Mouse (Mus musculus) right cerebral cortex, adult 2 months (tissue): ENCODE measurements around the gene Lasp1.

Source experiments
- DNase-seq, 2 experiments: peaks; one replicate each; pipeline ENCODE4 v3.0.0; 2021 to 2022; ENCODE audit warnings: low spot score in 2 of 2

Gene Lasp1

DNA sequence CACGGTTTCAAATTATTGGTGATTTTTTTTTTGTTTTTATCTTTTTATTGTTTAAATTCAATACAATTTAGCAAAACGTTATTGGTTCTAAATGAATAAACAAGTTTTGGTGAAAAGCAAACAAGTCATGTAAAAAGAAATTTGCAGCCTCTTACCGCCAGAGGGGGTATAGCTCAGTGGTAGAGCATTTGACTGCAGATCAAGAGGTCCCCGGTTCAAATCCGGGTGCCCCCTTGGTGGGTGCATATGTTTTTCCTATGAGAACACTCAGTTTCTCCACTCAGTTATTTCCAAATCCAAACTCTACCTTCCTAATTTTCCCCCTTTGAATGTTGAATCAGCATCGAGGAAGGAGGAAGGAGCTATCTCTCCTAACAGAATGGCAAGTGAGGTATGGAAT is 1.9 kb upstream of the Lasp1 start:
- DNase-seq: peak; percentile 83 to 92

DNA sequence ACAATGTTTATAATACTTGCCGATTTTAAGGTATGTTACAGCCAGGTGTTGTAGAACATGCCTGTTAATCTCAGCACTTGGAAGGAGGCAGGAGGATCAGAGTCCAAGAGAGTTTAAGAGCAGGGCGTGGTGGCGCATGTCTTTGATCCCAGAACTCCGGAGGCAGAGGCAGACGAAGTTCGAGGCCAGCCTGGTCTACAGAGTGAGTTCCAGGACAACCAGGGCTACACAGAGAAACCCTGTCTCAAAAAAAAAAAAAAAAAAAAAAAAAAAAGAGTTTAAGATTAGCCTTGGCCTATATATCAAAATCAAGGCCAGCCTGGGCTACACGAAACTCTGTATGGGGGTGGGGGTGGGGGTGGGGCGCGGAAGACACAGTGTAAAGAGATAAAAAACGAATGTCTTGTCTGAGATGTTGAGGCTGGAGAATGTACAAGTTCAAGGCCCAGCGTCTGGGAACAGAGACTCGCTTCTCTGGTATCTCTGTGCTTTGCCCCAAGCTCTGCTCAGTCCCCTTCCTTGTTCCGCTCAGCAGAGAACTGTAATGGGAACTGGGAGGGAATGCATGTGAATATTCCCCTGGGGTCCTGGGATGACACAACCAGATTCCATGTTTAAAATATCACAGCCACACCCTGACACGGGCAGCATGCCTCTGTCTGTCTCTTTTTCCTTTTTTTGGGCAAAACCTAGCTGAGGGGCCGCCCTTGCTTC is 1.3 kb upstream of the Lasp1 start:
- no peak for DNase-seq

DNA sequence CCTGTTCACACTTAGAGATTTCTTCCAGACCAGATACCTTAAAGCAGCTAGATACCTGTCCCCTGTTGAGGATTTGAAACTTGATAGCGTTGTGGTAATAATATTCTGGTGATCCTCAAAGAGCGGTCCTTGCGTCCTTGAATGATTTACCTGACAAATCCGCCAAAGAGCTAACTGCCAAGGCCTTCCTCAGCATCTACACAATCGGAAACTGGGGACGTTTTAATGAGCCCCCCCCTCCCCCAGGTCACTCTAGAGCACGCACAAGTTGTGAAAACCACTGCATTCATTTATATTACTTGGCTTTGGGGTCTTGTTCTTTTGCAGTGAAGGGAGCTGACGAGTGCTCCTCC is 741 bp upstream of the Lasp1 start:
- DNase-seq: no peak

DNA sequence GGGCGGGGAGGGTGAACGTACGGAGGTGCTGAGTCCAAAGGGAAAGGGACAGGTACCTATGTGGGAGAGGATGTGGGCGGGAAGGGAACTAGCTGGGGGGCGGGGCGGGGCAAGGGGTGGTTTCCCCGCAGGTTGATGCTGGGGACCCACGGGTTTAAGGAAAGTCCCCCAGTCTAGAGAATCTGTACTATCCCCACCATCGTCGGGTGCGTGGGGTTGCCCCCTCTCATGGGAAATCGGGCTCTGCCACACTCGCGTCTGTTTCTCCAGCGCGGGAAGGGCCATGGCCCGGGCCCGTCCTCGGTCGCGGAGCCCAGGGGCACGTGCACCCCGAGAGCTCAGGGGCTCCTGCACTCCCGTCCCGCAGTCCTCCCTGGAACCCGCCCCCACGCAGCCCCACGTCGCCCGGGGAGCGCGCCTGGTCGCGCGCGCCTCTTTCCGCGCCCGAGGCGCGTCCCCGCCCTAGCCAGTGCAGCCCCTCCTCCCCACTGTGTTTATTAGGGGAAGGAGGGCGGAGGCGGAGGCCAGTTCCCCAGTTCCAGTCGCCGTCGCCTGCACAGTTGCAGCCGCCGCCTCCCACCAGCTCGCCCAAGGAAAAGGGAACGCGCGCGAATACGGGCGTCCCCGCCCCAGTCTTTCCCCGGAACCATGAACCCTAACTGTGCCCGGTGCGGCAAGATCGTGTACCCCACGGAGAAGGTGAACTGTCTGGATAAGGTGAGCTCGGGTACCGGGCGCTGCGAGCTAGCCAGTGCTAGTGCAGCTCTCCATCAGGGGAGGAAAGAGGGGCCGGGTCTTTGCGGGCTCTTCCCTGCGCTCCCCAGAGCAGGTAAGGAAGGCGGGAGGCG is 570 bp downstream of the Lasp1 start:
- peak; percentile 84 to 85 for DNase-seq

DNA sequence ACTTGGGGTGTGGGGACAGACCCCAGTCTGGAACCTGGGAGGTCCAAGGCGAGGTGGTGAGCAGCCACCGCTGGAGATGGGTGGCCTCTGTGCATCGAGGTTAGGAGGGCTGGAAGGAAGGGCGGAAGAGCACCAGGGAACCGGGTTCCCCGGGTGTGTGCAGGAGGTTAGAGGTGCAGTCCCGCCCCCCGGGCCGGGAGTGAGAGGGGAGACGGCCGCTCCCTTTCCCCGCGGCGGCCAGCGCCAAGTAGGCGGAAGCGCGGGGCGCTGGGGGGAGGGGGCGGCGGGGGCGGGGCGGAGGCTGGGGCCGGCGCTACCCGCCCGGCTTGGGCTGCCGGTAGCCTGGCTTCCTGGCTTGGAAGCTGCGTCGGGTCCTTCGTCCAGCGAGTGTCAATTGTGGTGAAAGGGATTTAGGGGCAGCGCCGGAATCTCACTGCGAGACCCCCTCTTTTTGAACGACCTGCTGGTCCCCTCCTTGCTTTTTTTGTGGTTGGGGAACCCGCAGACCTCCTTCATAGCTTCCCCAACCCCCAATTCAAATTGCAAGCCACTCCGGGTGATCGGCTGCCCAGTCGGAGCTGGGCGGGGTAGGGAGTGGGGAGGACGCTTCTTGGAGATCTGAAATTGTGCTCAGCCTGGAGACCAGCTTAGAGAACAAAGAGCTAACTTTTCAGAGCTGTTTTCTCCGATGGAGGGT is 1.3 kb downstream of the Lasp1 start:
- DNase-seq: no peak

DNA sequence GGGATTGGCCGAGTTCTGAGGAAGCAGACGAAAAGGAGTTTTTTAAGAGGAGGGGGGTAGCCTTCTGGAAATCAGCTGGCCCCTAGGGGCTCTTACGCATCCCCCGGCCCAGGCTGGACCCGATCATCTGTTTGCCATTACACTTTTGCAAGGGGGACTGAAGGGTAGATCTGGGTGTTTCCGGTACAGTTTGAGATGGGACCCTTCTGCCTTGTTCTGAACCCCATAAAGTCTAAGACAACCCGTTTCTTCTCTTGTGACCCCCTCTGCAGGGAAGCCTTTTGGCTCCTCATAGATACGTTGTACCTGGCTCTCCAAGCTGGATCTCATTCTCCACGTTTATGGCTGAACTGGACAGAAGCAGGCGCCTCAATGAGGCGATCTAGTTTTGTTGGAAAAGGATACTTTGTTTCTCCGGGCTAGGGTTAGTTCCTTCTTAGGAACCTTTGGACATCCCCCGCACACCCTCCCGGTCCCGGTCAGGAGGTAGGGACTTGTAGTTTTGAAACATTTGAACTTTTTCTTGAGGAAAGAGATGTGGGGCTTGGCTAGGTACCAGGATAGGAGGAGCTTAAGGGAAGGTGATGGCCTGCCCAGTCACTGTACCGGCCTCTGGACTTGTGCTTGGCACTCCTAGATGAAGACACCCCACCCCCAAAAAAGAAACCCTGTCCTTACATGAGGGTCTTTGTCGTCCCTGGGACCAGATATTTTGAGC is 2.0 kb downstream of the Lasp1 start:
- no peak for DNase-seq

DNA sequence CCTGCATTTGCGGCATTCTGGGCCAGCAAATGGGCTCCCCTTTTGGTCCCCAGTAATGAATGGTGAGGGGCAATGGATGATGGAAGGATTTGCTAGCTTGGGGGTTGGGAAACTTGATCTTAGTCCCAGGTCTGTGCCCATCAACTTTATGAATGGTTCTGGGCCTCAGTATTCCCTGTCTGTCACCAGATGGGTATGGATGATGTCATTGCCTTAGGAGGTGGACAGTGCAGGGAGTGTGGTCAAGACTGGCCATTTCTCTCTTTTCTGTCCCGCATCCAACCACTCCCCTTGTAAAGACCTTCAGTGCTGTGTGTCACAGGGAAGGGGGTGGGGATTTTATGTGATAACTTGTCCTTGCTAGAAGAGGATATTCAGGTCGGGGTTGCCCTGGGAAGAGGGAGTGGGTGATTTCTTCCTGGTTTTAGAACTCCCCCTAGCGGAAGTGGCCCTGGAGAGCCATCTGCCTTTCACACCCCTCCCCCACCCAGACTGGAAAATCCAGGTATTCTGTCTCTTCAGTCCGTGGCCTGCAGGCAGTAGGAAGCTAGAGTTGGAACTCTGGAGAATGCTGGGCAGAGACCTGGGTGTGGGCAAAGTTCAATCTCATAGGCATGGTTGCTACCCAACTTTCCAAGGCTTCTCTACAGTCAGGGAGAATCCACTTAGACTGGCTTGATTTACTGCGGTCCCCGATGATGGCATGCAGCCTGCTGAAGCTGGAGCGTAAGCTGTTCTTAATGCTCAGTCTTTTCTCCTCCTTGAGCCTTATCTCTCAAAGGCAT is 2.8 kb downstream of the Lasp1 start:
- DNase-seq: peak; percentile 64 to 69

DNA sequence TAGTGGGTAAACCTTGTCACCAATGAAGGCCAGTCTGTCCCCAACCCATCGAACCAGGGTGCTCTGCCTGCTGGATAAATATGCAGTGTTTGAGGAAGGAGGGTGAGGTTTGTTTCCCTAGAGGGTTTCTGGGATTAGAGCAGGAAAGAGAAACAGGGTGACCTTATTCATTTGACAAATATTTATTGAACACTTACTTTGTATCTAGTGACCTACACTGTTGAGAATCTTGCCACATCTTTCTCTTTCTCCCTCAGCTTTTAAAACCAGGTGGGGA is 3.3 kb downstream of the Lasp1 start:
- no peak for DNase-seq

DNA sequence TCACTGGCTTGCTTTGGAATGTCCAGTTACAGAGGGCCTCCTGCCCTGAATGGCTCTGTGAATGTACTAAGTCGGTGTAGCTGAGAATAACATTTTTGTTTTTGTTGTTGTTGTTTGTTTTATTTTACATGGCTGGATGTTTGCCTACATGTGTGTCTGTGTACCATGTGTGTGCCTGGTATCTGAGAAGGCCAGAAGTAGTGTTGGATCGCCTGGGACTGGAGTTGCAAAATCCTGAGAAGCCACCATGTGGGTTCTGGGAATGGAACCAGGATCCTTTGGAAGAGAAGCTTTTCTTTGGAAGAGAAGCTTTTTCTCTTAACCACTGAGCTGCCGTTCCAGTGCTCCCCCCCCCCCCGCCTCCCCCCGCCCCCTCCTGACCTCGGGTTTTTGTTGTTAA is 3.7 kb downstream of the Lasp1 start:
- DNase-seq: no peak

DNA sequence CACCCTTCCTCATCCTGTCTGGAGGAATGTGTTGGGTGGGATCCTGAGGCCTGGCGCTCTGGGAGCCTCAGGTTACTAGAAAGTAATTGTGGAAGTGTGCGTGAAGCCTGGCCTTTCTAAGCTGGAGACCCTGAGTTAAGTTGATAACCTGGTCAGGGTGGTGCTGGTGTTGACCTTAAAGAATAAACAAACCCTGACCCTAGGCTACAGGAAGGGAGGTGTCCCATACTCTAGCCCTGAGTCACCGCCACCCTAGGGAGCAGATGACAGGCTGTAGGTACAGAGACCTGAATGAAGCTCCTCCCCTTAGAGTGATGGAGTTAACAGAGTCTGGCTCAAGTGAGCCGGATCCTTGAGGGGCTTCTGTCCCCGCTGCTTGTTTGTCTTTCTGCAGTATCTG is 5.0 kb downstream of the Lasp1 start:
- DNase-seq: no peak

DNA sequence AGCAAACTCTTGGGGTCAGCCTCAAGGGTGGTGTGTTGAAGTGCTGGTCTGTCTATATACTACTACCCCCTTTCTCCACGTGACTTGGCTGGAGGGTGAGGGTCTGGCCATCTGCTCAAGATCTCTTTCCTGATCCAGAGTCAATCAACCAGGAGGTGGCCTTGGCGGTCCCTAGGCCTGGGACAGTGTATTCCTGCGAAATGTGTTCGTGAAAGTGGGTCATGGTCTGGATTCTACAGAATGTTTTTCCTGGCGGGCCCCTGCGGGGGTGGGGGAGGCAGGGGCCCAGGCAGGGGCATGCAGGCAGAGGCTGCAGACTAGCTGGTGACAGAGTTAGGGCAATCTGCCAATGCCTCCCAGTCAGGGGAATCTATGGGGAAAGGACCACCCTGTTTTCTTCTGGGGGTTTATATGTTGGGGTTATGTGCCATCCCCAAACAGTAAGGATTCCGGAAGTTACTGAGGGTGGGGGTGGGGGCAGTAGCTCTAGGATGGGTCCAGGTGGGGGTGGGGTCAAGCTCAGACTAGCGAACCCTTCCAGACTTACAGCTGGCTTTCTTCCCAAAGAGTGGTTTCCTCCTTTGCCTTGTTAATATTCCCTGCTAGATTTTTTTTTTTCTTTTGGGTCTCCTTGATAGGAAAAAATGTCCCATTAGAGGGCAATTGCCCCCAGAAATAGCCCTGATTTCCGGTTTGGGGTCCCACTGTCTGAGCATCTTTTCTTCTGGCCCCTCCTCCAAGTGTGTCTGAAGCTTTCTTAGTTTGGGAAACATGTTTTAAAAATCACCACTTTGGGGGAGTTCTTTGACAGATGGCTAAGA is 6.3 kb downstream of the Lasp1 start:
- DNase-seq: no peak

DNA sequence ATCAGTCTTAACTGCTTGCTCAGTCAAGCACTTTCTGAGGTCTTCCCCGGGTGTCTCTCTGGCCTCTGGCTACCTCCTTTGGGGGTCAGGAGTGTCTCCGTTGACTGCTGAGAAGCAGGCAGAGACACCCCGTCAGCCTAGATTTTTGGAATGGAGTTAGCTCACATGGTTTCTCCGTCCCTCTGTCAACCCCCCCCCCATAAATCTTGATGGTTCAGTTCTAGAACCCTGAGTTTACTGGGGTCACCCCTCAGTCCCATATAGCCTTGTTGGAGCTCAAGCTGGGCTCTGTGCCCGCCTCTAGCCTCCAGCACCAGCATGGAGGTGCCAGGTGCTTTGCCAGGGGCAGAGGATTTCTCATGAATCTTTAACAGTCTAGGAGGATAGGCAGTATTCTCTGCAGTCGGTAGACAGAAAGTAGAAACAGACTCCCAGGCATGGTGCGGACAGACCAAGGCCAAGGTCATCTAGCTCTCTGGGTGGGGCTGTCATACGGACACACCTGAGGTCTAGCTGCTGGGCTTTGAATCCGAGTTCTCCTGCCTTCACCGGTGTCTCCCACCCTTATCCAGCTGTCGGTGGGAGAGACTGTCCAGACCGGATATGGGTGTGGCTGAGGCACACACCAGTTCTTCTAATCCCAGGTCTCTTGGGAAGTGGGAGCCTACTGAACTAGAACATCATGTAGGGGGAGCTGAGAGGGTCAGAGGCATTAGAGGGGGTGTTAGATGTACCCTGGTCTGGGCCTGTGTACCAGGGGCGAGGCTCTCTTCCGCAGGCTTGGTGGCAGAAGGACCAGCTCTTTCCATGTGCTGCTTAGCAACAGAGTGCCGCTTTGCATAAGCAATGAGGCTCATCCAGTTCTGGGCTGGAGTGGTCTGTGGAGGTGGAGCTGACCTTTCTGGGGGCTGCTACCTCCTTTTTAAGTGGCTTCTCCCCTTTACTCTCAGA is 7.1 kb downstream of the Lasp1 start:
- DNase-seq: no peak

DNA sequence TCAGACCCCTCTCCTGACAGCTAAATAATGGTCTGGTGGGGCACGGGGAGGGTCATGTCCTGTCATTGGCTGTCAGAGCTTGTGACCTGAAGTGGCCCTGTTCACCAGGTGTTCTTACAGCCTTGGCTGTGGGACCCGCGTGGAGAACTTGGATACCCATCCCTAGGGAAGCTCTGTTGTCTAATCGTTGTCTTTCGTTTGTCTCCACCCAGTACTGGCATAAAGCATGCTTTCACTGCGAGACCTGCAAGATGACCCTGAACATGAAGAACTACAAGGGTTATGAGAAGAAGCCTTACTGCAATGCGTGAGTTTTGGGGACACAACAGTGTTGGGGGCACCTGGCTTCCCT is 7.8 kb downstream of the Lasp1 start:
- DNase-seq: no peak

DNA sequence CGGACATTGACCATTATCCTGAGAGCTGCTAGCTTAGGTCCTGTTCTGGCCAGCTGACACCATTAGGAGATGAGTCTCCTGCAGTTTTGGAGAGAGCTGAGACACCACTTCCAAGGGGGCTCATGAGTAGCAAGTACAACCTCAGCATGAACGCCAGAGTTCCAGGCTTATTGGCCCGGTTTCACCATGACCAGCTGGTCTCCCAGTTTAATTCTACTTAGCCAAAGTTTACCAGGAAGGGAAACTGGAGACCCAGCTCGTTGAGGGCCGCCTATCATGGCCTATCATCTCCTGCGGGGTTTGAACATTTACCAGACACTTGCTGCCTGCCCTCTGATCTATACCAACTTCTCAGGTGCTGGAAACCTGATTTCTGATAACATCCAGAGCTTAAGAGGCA is 8.8 kb downstream of the Lasp1 start:
- no peak for DNase-seq

DNA sequence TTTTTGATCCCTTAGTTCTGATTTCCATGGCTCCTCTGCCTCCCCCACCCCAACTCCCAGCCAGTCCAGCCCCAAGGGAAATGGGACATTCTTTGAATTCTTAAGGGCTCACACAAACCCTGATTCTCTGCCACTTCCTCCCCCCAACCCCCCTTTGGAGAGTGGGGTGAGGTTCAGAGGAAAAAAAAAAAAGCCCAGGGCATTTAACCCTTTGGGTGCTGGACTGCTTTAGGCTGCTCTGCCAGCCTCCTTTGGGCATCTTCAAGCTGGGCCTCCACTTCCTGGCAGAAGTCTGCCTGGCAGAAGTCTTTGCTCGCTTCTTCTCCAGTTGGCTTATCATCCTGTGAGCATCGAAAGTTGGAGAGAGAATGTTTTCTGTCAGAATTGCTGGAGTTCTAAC is 9.3 kb downstream of the Lasp1 start:
- DNase-seq: no peak

DNA sequence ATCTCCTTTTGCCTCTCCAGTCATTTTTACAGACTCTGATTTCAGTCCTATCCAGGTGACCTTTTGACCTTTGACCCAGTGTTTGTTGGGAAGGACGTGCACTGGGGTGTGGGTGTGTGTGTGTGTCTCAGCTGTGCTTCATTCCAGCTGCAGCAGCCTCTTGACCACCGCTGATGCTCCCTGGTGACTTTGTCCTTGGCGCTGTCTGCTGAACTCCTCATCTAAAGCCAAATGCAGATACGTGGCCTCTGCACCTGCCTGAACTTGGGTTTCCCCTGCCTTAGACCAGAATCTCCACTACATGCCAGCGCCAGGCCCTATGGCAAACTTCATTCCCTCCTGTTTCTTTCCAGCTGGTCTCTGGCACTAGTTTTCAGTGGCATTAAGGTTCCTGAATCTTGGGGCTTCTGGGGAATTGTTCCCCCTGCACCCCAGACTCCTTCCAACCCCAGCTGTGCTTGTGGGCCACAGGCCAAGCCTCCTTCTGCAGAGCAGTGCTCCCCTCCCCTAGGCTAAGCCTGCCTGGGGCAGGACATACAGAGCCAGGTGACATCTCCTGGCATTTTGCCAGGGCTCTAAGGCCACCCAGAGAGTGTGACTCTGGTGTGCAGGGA is 9.9 kb downstream of the Lasp1 start:
- DNase-seq: no peak

DNA sequence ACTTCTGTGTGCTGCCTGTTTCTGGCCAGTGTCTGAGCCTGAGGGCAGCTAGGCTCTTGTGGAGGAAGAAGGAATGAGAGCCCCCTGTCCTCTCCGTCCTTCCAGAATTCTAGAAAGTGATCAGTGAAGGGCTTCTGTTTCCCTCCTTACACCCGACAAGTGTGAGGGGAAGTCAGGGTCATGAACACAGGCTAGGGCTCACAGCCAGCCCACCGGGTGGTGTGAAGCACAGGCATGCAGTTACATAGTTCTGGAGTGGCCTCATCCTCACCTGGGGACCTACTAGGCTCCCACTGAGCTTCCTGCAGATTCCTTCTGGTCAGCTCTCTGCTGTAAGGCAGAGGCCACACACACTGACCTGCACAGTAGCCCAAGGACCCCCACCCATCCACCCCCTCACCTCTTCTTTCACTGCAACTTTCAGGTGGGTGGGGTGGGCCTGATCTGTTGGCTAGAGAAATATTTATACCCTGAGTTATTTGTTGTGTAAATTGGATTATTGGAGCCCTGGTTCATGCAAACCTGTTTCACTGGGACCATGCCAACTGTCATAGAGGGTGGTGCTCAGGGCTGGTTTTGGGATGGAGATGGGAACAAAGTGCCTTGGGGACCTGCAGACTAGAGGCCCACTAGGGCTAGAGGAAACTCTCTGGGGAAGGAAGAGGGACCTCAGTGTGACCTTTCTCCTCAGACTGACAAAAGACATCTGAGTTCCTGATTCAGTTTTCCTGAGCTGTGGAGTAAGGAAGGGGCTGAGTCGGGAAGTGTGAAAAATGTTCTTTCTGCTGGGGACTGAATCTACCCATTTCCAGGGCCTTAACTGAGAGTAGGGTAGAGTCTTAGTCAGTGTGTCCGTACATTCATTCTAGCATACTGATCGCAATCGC is 10.7 kb downstream of the Lasp1 start:
- DNase-seq: no peak

DNA sequence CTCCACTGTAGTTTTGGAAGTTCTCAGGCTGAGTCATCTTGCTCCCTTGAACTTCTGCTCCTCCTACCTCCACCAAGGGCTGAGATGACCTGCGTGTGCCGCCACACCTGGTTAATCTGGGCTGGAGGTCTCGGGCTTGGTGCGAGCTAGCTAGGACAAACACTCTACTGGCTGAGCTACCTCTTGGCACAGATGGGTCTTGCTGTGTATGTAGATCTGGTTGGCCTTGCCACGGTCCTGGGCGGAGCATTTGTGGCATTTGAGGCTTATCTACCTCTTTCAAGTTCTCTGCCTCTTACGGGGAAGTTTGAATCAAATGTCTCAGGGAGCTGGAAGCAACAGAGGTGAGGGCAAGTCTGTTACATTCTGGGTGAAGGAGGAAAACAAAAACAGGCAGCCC is 11.6 kb downstream of the Lasp1 start:
- DNase-seq: no peak
